Mouse (Mus musculus) MEL (cell line): ENCODE data around the gene Csf2.

Experiments used
- CTCF ChIP-seq, 3 experiments: IDR thresholded peaks in 2 of 3; conservative IDR thresholded peaks in 1 of 3; 2 replicates each; pipeline ENCODE4 v1.5.1; 2011 to 2012; ENCODE audit warnings: low read length in 3 of 3, low read depth in 2 of 3, mild to moderate bottlenecking in 2 of 3, improper control_type of control experiment in 1 of 3, inconsistent platforms in 1 of 3, mixed read lengths in 1 of 3, moderate library complexity in 1 of 3; ENCODE audit not compliant: control insufficient read depth in 1 of 3, insufficient read depth in 1 of 3, poor library complexity in 1 of 3, severe bottlenecking in 1 of 3
- E2F4 ChIP-seq: IDR thresholded peaks from 2 replicates; pipeline ENCODE4 v1.6.1; 2011; ENCODE audit warnings: low read depth, low read length, improper control_type of control experiment, borderline replicate concordance
- HCFC1 ChIP-seq: IDR thresholded peaks from 2 replicates; pipeline ENCODE4 v1.6.1; 2012; ENCODE audit warnings: low read depth, mild to moderate bottlenecking, inconsistent platforms, low read length, improper control_type of control experiment, moderate library complexity
- MYC ChIP-seq: IDR thresholded peaks from 2 replicates; pipeline ENCODE4 v1.6.1; 2011; ENCODE audit warnings: low read depth, mild to moderate bottlenecking, low read length, improper control_type of control experiment, moderate library complexity

DNA sequence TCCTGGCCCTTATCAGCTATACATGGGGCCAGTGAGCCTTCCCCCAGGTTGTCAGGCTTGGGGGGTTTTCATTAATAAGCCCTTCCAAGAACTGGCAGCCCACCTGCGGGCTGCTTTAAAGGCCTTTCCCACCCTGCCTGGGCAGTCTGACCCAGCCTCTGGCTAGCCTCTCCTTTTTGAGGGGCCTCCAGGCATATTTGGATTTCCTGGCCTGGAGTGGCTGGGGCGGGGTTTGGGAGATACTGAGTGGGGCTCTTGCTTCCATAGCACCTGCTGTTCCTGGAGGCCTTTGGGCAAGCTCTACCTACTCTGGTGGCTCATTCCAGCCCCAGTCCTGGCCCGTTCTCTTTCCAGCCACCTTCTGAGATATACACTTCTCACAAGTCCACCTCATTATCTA is 281 bp upstream of the Csf2 start:
- TF ChIP-seq CTCF (IDR thresholded peaks at IDR 0.05 in 2 of 3, conservative IDR thresholded peaks at IDR 0.05 in 1 of 3; ENCODE audit: control insufficient read depth in 1 of 3, insufficient read depth in 1 of 3, low read depth in 2 of 3, low read length in 3 of 3, poor library complexity in 1 of 3, severe bottlenecking in 1 of 3) (no peak), E2F4 (no peak), HCFC1 (no peak), MYC (no peak)
